ENCODE assay signal across 8 mouse cellular contexts in the genomic region with DNA sequence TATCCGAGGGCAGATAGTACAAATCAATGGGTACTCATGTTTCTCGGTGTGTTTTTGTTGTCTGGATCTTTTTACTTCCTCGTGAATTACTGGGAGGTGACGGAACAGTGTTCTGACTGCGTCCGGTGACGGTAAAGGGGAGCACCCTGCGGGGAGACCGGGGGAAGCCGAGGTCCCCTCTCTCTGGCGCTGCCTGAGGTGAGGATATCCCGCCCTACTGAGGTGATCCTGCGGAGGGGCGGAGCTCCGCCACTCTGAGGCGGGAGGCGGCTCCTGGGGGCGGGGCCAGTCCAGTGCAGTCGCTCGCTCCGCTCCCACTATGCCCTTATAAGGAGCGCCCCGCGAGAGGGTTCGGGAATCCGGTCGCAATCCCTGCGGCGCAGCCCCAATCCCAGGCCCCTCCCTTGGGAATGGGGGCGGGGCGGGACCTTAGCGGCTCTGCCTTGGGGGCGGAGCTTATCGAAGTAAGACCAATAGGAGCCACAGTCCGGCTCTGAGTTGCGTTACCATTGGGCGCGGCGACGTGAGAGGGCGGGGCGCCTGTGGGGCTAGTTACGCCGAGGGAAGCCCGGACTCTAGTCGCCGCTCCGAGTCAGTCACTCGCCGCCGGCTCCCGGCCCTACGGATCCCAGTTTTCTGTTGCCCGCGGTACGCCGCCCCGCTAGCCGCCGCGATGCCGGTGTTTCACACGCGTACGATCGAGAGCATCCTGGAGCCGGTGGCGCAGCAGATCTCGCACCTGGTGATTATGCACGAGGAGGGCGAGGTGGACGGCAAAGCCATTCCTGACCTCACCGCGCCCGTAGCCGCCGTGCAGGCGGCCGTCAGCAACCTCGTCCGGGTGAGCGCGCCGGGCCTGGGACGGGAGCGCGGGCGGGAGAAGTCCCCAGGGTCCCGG. TPM values are rescaled to one million over a fixed set of nuclear protein-coding genes. Genes with fewer than 3 reads are reported as not detected.
DNase-seq lines count a peak whose midpoint lies in the region; ATAC-seq lines count a peak whose summit lies in the region.

Gene Vcl, plus strand, starts transcription at position 551 of the 898 bp plus-strand sequence.

- peak within 1 kb of the TSS; percentile 82 for H3K4me3 ChIP-seq in lung, embryonic 16.5 days (ENCODE audit: low read length)

- peak within 1 kb of the TSS; percentile 70 for H3K4me2 ChIP-seq in lung, embryonic 16.5 days (ENCODE audit: low read depth, low read length)

- under 1% methylated on average over 89 of the region's 89 CpGs for WGBS in lung, embryonic 16.5 days

- H3K27me3 ChIP-seq in lung, embryonic 16.5 days (ENCODE audit: control insufficient read depth, insufficient read depth, low read depth, low read length), result no peaks in the 10 kb centered on the region

- DNase-seq in MEL-GATA-1-ER (ENCODE audit: extremely low read depth, low read depth), result peak; percentile 88
- DNase-seq in cerebellum, adult 8-10 months, result peak; percentile 99
- DNase-seq in forelimb bud, embryonic 11.5 days (ENCODE audit: low read depth, low spot score), result peak; percentile 99
- peak; percentile 96 for DNase-seq in layer of hippocampus, adult 9-10 months (ENCODE audit: low spot score)
- DNase-seq in ovary, postnatal 10 days (ENCODE audit: low spot score), result peak; percentile 97
- DNase-seq in thymus, postnatal 10 days (ENCODE audit: low spot score in 2 of 2), result peak; percentile 90

- peak; percentile 85 to 88 for ATAC-seq in hematopoietic stem cell, adult 5-6 weeks (replicated peaks in 1 of 2; ENCODE audit: insufficient read depth in 1 of 2, low FRiP score in 2 of 2, low TSS enrichment in 1 of 2, low read depth in 1 of 2, poor library complexity in 2 of 2, severe bottlenecking in 2 of 2)
- peak; percentile 99 for ATAC-seq in lung, embryonic 16.5 days (ENCODE audit: low read depth)

- no peaks in the 10 kb centered on the region for H3K36me3 ChIP-seq in lung, embryonic 16.5 days (ENCODE audit: control insufficient read depth, insufficient read depth, low read length)

- no peaks in the 10 kb centered on the region for H3K9me3 ChIP-seq in lung, embryonic 16.5 days (ENCODE audit: control insufficient read depth, low read length)

- H3K9ac ChIP-seq in lung, embryonic 16.5 days (ENCODE audit: low read length), result peak within 1 kb of the TSS; percentile 84

- peaks cover 13% of the 10 kb centered on the region for H3K4me1 ChIP-seq in lung, embryonic 16.5 days (replicated peaks; ENCODE audit: control insufficient read depth, insufficient read depth, low read length)

- H3K27ac ChIP-seq in lung, embryonic 16.5 days (ENCODE audit: low read length), result peak within 1 kb of the TSS; percentile 88

RNA-seq across cellular contexts. Expression of gene Vcl, which starts in this region (rescaled TPM):
- total RNA-seq in hematopoietic stem cell, adult 5-6 weeks (2017), result 34.2 and 38.8 TPM in 2 replicates
- polyA plus RNA-seq in lung, embryonic 16.5 days (2015; fragmentation: Nextera tagmentation; extraction: Ambion mirVana), result 70.5 and 72.3 TPM in 2 replicates

Comparison
In these comparisons a context has a peak if more than half of its experiments do, and no peak if none do; other contexts are left out.
1. Peak in every context shown above with its lines: DNase-seq, ATAC-seq, H3K4me3 ChIP-seq and H3K27ac ChIP-seq.